Mouse (Mus musculus): Measurements from ENCODE around the gene Rabl6. TPM values are rescaled to one million over a fixed set of nuclear protein-coding genes. Genes with fewer than 3 reads are reported as not detected.

Gene Rabl6
- total RNA-seq, 2 experiments from 2014 or later = 39.5 to 41.0 TPM

Other genes with a start within 250 kb of the Rabl6 start
- gene Uap1l1, start 242.8 kb downstream of the Rabl6 start, total RNA-seq (2021) = 1 to 10 TPM; 5.2 to 5.8 TPM
- 1 to 10 TPM; 1.2 to 1.6 TPM for gene Sapcd2, start 236.2 kb downstream of the Rabl6 start, total RNA-seq (2021)
- 10 to 100 TPM; 19.0 to 25.2 TPM for gene Entpd2, start 212.6 kb downstream of the Rabl6 start, total RNA-seq (2021)
- gene Npdc1, start 209.2 kb downstream of the Rabl6 start, total RNA-seq (2021) = 10 to 100 TPM; 24.0 to 28.1 TPM
- not detected for gene Fut7, start 185.3 kb downstream of the Rabl6 start, total RNA-seq (2021)
- 10 to 100 TPM in 1 of 2 experiments, 1 to 10 TPM in 1; 9.2 to 11.6 TPM for gene Abca2, start 179.8 kb downstream of the Rabl6 start, total RNA-seq (2021)
- not detected for gene Clic3, start 151.7 kb downstream of the Rabl6 start, total RNA-seq (2021)
- 10 to 100 TPM; 15.7 to 18.9 TPM for gene Paxx, start 147.4 kb downstream of the Rabl6 start, total RNA-seq (2021)
- gene Ptgds, start 138.5 kb downstream of the Rabl6 start, total RNA-seq (2021) = 1 to 10 TPM; 1.3 to 1.4 TPM
- gene Lcn12, start 114.6 kb downstream of the Rabl6 start, total RNA-seq (2021) = not detected
- gene Fbxw5, start 107.8 kb downstream of the Rabl6 start, total RNA-seq (2021) = 10 to 100 TPM; 68.6 to 70.5 TPM
- under 1 TPM; 0.91 to 0.98 TPM for gene C8g, start 106.8 kb downstream of the Rabl6 start, total RNA-seq (2021)
- gene Traf2, start 61.6 kb downstream of the Rabl6 start, total RNA-seq (2021) = 10 to 100 TPM in 1 of 2 experiments, 1 to 10 TPM in 1; 9.7 to 13.3 TPM
- 100 to 1,000 TPM; 164 to 173 TPM for gene Edf1, start 50.7 kb downstream of the Rabl6 start, total RNA-seq (2021)
- under 1 TPM; 0.68 to 0.80 TPM for gene Mamdc4, start 33.7 kb downstream of the Rabl6 start, total RNA-seq (2021)
- gene Phpt1, start 33.3 kb downstream of the Rabl6 start, total RNA-seq (2021) = 10 to 100 TPM; 42.6 to 44.8 TPM
- gene Ajm1, start 26.8 kb downstream of the Rabl6 start, total RNA-seq (2021) = under 1 TPM in 1 of 2 experiments, not detected in 1; 0.10 TPM
- not detected for gene Ccdc183, start 9.2 kb upstream of the Rabl6 start, total RNA-seq (2021)
- 10 to 100 TPM; 12.1 to 14.3 TPM for gene Tmem141, start 13.5 kb upstream of the Rabl6 start, total RNA-seq (2021)
- 1 to 10 TPM; 5.7 to 6.2 TPM for gene Fcna, start 19.5 kb upstream of the Rabl6 start, total RNA-seq (2021)
- 10 to 100 TPM; 31.0 to 33.3 TPM for gene Lcn8, start 44.6 kb upstream of the Rabl6 start, total RNA-seq (2021)
- gene Lcn5, start 49.4 kb upstream of the Rabl6 start, total RNA-seq (2021) = not detected
- gene Lcn6, start 68.3 kb upstream of the Rabl6 start, total RNA-seq (2021) = not detected
- gene Lcn10, start 74.2 kb upstream of the Rabl6 start, total RNA-seq (2021) = not detected
- not detected for gene Obp2a, start 91.5 kb upstream of the Rabl6 start, total RNA-seq (2021)
- gene Bmyc, start 98.2 kb upstream of the Rabl6 start, total RNA-seq (2021) = 10 to 100 TPM; 10.9 to 15.5 TPM
- not detected for gene Obp2b, start 128.5 kb upstream of the Rabl6 start, total RNA-seq (2021)
- gene Lcn3, start 157.0 kb upstream of the Rabl6 start, total RNA-seq (2021) = not detected
- not detected for gene Lcn11, start 168.5 kb upstream of the Rabl6 start, total RNA-seq (2021)
- gene Gm13539, start 173.7 kb upstream of the Rabl6 start, total RNA-seq (2021) = not detected
- gene Glt6d1, start 207.3 kb upstream of the Rabl6 start, total RNA-seq (2021) = not detected
- gene Lcn9, start 214.6 kb upstream of the Rabl6 start, total RNA-seq (2021) = not detected
- not detected for gene Sohlh1, start 238.7 kb upstream of the Rabl6 start, total RNA-seq (2021)